Mouse (Mus musculus): Measurements from ENCODE around the gene Kansl3.

GRCm38 (mm10) chr1:36321829-36322573 lies 47.0 kb downstream of the Kansl3 start:
- no peak for TF ChIP-seq CTCF (IDR thresholded peaks at IDR 0.05; ENCODE audit: low read depth, low read length)
- TF ChIP-seq GATA1 (IDR thresholded peaks at IDR 0.05; ENCODE audit: borderline replicate concordance, low read length) = no peak
- TF ChIP-seq TAL1 (conservative IDR thresholded peaks at IDR 0.05; ENCODE audit: low read depth, low read length) = no peak
- TF ChIP-seq POLR2AphosphoS5 (IDR thresholded peaks at IDR 0.05; ENCODE audit: insufficient replicate concordance, low read depth, low read length) = no peak
- TF ChIP-seq GATA2 (IDR thresholded peaks at IDR 0.05; ENCODE audit: borderline replicate concordance, low read depth, low read length) = no peak

Data from G1E (cell line).